In genomic region chr10:78565070-78565469, GRCm38 (mm10) we compare ENCODE assay signal across 36 mouse cellular contexts. TPM values are rescaled to one million over a fixed set of nuclear protein-coding genes. Genes with fewer than 3 reads are reported as not detected.
"Had no signal": no experiment of that assay in that cellular context is flagged by ENCODE, and none has a peak within 500 bp of the region (broad histone marks: within the 10 kb centered on the region; RNA-seq: fewer than 3 reads in every experiment).

No protein-coding gene starts in this region.

- H3K27me3 ChIP-seq: embryonic facial prominence, embryonic 12.5 days; embryonic facial prominence, embryonic 13.5 days; embryonic facial prominence, embryonic 15.5 days; forebrain, embryonic 12.5 days; forebrain, embryonic 13.5 days; forebrain, embryonic 15.5 days had no signal

- H3K9ac ChIP-seq: embryonic facial prominence, embryonic 12.5 days; embryonic facial prominence, embryonic 13.5 days; embryonic facial prominence, embryonic 15.5 days; forebrain, embryonic 12.5 days; forebrain, embryonic 13.5 days; forebrain, embryonic 15.5 days; forebrain, postnatal 0 days had no signal

- H3K4me3 ChIP-seq: embryonic facial prominence, embryonic 10.5 days; embryonic facial prominence, embryonic 12.5 days; embryonic facial prominence, embryonic 13.5 days; embryonic facial prominence, embryonic 15.5 days; erythroblast, embryonic 14.5 days; forebrain, embryonic 10.5 days; forebrain, embryonic 12.5 days; forebrain, embryonic 13.5 days; forebrain, embryonic 15.5 days; gastrocnemius, adult 2 months; heart, embryonic 10.5 days had no signal

- H3K36me3 ChIP-seq: embryonic facial prominence, embryonic 10.5 days; embryonic facial prominence, embryonic 12.5 days; embryonic facial prominence, embryonic 13.5 days; embryonic facial prominence, embryonic 15.5 days; forebrain, embryonic 10.5 days; forebrain, embryonic 12.5 days; forebrain, embryonic 15.5 days; heart, embryonic 10.5 days had no signal

- DNase-seq: cerebellum, adult 9-10 months; cerebellum, postnatal 14 days; cerebellum, postnatal 36 days; embryo, embryonic 11 days; forebrain, postnatal 0 days; gastrocnemius, adult 2 months; gastrocnemius, postnatal 10 days; gastrocnemius, postnatal 14 days; gastrocnemius, postnatal 25 days; gastrocnemius, postnatal 36 days; heart, adult 18-20 months had no signal

- H3K9me3 ChIP-seq: embryonic facial prominence, embryonic 10.5 days; embryonic facial prominence, embryonic 12.5 days; embryonic facial prominence, embryonic 13.5 days; embryonic facial prominence, embryonic 15.5 days; forebrain, embryonic 10.5 days; forebrain, embryonic 12.5 days; forebrain, embryonic 13.5 days; forebrain, embryonic 15.5 days; heart, embryonic 10.5 days had no signal

- H3K4me1 ChIP-seq: embryonic facial prominence, embryonic 10.5 days; embryonic facial prominence, embryonic 12.5 days; embryonic facial prominence, embryonic 15.5 days; forebrain, embryonic 10.5 days; forebrain, embryonic 12.5 days; forebrain, embryonic 13.5 days; forebrain, embryonic 15.5 days; heart, embryonic 10.5 days had no signal

- H3K27ac ChIP-seq: embryonic facial prominence, embryonic 10.5 days; embryonic facial prominence, embryonic 12.5 days; embryonic facial prominence, embryonic 13.5 days; embryonic facial prominence, embryonic 15.5 days; forebrain, embryonic 10.5 days; forebrain, embryonic 12.5 days; forebrain, embryonic 13.5 days; forebrain, embryonic 15.5 days; gastrocnemius, adult 2 months; heart, embryonic 10.5 days had no signal

RNA-seq across cellular contexts. Expression of gene Olfr1358, which starts 47.8 kb away (rescaled TPM):
- total RNA-seq: common myeloid progenitor, adult 5-6 weeks; gastrocnemius, adult 18-20 months; gastrocnemius, adult 2 months; gastrocnemius, adult 8-10 months; gastrocnemius, postnatal 10 days; gastrocnemius, postnatal 14 days; gastrocnemius, postnatal 25 days; gastrocnemius, postnatal 36 days; gastrocnemius, postnatal 4 days; granulocyte monocyte progenitor cell, adult 5-6 weeks; heart, adult 18-20 months; heart, adult 8-10 months had no signal
- polyA plus RNA-seq: cortical plate, adult 2 months; embryonic facial prominence, embryonic 10.5 days; embryonic facial prominence, embryonic 11.5 days; embryonic facial prominence, embryonic 12.5 days; embryonic facial prominence, embryonic 13.5 days; embryonic facial prominence, embryonic 14.5 days; embryonic facial prominence, embryonic 15.5 days; erythroblast, embryonic 14.5 days; forebrain, embryonic 10.5 days; forebrain, embryonic 11.5 days; forebrain, embryonic 12.5 days; forebrain, embryonic 13.5 days; forebrain, embryonic 14.5 days; forebrain, embryonic 15.5 days; forebrain, embryonic 16.5 days; forebrain, postnatal 0 days; frontal cortex, adult 2 months; gonadal fat pad, adult 2 months; heart, embryonic 10.5 days; heart, embryonic 11.5 days had no signal

RNA-seq across cellular contexts. Expression of gene Olfr1357, which starts 52.8 kb away (rescaled TPM):
- total RNA-seq: common myeloid progenitor, adult 5-6 weeks; forebrain, postnatal 0 days; gastrocnemius, adult 18-20 months; gastrocnemius, adult 2 months; gastrocnemius, adult 8-10 months; gastrocnemius, postnatal 10 days; gastrocnemius, postnatal 14 days; gastrocnemius, postnatal 25 days; gastrocnemius, postnatal 36 days; gastrocnemius, postnatal 4 days; granulocyte monocyte progenitor cell, adult 5-6 weeks; heart, adult 18-20 months; heart, adult 8-10 months had no signal
- polyA plus RNA-seq: cortical plate, adult 2 months; embryonic facial prominence, embryonic 10.5 days; embryonic facial prominence, embryonic 11.5 days; embryonic facial prominence, embryonic 12.5 days; embryonic facial prominence, embryonic 13.5 days; erythroblast, embryonic 14.5 days; forebrain, embryonic 10.5 days; forebrain, embryonic 11.5 days; forebrain, embryonic 12.5 days; forebrain, embryonic 13.5 days; forebrain, embryonic 14.5 days; forebrain, embryonic 15.5 days; forebrain, embryonic 16.5 days; forebrain, postnatal 0 days; gonadal fat pad, adult 2 months; heart, embryonic 10.5 days; heart, embryonic 11.5 days had no signal
